Mouse (Mus musculus) cerebellum, adult 11-12 months (tissue): ENCODE results near the gene Snrnp70.
A peak's percentile ranks its signal among the peaks of the same experiment; 100 is the strongest.

Experiments used
- DNase-seq: peaks from one replicate; pipeline ENCODE4 v3.0.0; 2022

Snrnp70 gene

DNA sequence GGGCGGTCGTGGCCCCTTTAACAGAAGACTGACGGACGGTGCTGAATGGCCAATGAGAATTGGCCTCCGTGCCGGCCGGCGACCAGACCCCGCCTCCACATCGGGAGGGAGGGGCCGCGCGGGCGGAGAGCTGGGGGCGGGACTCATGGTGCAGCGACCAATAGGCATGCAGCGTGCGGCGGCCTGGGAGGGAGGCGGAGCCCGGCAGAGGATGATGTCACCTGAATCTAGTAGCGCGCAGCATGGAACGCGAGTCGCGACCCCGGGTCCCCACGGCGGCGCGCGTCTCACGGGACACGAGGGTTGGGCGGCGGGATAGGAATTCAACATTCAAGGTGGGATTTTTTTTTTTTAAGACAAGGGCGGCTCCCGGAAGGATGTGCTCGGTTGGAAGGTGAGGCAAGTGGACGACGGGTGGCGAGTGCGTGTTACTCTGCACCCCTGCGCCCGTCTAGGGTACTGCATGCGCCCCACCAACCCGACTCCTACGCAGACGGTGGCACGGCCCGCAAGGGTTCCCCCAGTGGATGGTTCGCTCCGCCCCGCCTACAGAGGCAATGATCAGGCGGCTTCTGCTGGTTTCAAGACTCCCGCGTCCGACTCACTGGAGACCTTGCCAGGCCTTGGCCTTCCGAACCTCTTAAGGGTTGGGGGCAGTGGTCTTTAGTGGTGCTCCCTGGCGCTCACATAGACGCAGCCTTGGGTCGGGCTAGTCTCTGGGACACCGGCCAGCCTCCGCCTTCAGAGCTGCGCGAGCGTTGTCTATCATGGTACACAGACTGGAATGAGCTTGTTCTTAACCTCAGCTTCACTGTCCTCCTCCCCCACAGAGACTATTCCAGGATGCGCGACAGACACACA is 28.3 kb downstream of the Snrnp70 start:
- peak; percentile 99 for DNase-seq

DNA sequence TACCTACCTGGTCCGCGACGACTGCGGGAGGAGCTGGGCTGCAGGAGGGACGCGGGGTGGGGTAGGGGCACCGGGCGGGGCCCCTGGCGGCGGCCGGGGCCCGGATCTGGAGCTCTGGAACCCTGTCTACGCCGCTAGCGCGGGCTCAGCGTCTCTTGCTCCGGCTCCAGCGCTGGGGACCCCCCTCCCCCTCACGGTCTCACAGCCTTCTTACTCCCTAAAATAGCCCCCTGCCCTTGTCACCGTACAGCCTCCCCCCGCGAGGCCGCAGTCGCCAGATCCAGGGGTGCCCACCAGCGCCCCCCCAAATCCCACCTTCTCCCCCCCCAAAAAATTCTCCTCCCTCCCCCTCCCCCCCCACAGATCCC is 28.9 kb downstream of the Snrnp70 start, which contains the start of gene Ppfia3:
Gene Ppfia3 (minus strand): TSS at position 368 of the 368 bp plus-strand sequence.
- no peak for DNase-seq

DNA sequence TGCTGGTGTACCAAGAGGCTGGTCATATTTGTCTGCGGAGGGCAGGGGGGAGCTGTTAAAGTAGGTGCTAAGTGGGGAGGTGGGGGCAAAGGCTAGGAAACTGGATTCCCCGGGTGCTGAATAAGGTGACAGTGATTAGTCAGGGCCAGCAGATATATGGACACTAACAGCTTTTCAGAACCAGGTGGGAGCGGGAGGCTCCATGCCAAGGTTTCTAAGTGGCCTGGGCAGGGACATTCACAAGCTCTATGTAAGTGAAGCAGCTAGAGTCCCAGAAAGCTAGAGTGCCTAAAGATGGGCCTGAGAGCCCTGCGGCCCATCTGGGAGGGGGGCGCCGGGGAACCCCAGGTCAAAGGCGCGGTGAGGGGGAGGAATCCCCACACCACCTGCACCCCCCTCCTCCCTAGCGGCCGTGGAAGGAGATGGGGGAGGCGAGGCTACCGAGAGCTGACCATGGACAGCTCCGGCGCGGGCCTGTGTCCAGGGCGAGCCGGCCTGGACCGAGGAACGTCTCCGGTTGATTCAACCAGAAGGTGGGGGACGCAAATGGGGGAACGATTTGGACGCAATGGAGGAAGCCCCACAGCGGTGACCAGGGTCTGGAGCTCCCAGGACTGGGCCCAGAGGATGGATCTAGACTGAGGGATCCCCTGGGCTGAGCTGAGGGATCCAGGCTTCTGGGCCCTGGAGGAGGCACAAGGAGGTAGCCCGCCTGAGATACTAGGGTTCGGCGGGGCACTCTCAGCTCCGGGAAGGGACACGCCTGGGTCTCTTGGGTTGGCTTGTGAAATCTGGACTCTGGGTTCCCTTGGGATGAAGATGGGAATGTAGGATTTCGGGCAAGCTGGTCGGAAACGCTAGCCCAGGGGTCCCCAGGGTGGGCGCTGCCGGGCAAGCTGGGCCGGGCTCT is 29.5 kb downstream of the Snrnp70 start:
- DNase-seq, result peak; percentile 80

DNA sequence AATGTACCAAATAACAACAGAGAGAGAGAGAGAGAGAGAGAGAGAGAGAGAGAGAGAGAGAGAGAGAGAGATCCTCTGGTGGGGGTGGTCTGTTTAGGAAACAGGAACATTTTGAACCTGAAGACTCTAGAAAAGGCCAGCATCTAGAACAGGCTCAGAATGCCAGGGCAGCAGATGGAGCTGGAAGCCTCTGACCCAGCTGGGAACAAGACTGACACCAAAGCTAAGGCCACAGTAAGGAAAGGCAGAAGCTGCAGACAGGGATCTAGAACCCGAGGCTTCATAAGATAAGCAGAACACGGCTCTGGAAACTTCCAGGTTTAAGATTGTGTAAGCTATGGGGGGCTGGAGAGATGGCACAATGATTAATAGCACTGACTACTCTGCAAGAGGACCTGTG is 31.6 kb downstream of the Snrnp70 start:
- DNase-seq, result peak; percentile 43

DNA sequence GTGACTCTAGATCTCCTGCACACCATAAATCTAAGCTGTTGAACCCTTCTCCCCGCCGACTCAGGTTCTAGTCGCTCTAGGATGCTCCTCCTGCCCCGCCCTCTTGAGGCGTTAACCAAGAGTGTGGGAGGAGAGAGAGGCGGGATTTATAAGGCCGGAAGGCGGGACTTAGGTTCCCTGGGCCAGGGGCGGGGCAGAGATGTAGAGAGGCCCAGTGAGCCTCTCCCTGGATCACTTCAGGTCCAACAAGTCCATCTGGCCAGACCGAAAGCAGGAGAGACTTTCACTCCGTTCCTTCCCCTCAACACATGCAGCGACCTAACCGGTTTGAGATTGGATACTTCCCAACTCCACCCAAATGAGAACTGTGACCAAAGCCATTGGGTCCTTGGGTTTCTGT is 32.7 kb downstream of the Snrnp70 start:
- peak; percentile 88 for DNase-seq

DNA sequence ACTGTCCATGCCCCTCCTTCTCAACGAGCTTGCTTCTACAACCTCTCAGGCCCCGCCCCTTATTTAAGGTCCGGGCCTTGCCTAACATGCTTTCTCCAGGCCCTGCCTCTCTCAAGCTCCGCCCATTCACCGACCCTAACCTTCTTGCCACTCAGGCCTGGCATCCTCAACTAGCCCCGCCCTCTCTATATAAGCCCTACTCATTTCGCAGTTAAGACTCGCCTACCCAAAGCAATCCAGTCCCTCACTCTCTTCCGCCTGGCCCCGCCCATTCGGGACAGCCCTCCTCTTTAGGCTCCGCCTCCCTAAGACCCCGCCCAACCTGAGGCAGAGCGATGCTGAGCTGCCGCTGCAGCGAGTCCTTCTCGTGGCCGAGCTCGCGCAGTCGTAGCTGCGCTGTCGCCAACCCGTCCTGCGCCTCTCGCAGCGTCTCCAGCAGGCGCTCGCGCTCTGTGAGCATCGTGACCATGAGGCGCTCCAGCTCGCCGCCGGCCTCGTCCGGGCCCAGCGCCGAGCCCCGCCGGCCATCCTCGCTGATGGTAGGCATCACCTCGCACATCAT is 34.2 kb downstream of the Snrnp70 start:
- DNase-seq, result peak; percentile 94

DNA sequence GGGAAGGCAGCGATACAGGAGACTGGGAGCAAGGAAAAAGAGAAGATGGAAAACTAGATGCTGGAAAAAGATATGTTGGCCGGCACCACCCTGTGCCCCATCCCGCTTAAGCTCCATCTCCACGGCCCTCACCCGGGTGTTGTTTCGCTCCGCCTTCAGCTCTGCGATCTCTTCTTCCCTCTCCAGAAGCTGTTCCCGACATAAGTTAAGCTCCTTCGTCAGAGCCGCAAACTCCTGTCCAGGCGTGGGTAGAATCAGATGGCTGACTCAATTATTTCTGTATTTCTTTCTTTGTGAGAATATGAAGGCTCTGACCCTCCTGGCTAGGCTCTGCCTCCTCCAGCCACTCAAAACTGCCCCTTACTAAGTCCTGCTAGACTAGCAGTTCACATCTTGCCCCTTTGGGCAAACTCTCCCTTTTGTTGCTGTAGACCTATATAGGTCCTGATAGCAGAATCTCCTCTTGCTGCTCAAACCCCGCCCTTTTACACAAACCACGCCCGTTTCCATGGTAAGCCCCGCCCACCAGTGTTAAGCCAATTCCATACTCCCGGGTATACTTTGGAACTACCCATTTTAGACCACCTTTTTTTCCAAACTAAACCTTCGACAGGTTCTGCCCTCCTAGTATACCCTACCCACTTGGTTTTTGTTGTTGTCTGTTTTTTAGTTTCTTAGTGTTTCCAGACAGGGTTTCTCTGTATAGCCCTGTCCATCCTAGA is 35.0 kb downstream of the Snrnp70 start:
- DNase-seq, result peak; percentile 59

DNA sequence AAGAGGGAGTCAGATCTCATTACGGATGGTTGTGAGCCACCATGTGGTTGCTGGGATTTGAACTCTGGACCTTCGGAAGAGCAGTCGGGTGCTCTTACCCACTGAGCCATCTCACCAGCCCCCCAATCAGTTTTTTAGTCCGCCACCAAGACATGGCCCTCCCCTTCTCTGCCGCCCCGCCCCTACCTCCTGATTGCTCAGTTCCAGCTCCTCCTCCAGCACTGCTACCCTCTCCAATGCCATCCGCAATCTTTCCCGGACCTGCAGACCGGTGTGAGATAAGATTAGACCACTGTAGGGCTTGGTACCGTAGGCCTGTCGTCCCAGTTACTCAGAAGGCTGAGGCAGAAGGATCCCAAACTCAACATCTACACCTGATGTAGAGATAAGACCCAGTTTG is 36.5 kb downstream of the Snrnp70 start:
- peak; percentile 19 for DNase-seq

DNA sequence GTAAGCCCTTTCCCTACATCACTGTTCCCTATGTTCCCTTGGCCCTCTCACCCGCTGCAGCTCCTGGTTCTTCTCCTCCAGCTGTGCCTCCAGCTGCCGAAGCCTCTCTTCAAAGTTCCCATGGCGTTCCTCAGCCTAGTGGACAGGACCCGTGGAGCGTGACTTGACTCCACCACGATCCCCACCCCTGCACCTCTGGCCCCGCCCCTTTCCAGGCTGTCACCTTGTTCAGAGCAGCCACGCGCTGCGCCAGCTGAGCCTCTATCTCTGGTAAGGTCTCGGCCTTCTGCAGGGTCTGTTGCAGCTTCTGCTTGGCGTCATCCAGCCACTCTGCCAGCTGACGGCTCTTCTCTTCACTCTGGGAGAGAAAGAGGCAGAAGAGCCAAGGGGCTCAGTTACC is 39.5 kb downstream of the Snrnp70 start:
- peak; percentile 22 for DNase-seq

DNA sequence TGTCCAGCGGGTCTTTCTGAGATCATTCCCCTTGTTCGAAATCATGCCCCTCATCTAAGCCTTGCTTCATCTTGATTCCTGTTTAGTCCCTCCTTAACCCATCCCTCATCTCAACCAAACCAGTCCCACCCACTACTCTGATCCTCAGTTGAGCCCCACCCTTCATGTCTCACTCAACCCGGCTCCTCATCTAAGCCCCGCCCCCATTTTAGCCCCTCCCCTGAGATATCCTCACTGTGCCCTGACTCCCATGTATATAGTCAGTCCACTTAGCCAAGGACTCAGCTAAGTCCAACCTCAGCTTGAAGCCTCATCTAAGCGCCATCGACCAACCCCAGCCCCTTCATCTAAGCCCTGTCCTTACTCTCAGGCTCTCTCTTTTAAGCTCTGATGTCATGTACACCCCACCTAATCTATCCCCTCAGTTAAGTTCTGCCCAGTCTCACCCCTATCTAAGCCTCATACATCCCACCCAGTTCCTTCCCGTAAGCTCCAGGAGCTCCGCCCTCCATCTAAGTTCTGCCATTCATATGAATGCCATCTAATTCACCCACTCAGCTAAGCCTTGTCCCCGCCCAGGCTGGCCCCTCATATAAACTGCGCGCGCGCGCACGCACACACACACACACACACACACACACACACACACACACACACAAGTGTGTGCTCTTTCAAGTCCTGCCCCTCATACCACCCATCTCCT is 40.1 kb downstream of the Snrnp70 start:
- no peak for DNase-seq

DNA sequence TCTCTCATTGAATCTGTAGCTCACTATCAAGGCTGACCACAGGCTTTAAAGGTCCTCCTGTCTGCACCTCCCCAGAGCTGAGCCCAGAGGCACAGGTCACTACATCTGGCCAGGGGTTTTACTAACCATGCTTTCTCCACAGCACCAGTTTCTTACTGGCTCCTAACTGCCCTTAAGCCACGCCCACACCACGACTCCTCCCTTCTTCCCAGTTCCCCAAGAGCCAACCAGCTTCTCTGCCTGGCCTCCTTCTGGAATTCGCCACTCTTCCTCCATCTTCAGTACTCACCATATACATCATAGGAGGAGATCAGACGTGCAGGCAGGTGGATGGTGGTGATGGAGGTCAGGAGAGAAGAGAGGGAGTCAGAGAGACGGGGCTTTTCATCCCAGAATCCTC is 42.5 kb downstream of the Snrnp70 start:
- no peak for DNase-seq

DNA sequence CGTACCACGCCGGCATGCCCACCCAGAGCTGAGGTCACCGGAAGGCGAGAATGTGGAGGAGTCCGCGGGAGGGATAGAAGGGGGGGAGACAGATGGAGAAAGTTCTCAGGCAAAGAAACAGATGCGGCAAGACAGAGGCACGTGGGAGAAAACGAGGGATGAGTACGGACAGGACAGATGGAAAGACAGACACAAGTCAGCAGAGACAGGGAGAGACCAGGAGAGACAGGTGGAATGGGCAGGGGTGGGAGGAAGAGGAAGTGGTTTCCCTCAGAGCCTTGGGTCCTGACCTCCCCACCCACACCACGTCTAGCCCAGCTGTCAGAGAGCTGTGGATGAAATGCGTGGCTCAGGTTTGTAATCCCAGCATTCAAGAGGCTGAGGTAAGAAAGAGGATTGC is 48.6 kb downstream of the Snrnp70 start:
- DNase-seq, result no peak

DNA sequence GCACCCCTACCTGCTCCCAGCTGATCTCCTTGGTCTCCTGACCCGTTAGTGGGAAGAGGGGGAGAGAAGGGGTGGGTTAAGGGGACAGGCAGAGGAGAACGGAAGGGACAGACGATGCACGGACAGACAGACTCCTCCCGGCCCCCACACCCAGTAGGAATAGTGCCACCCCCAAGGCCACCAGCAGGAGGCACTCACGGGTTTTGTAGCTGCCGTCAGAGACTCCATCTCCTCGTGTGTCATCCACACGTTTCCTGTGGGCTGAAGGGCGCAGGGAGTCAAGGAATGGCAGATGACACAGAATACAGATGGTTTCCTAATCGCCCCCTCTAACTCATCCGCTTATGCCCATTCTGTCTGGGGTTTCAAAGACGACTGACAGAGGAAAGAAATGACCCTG is 52.0 kb downstream of the Snrnp70 start:
- DNase-seq, result peak; percentile 33

DNA sequence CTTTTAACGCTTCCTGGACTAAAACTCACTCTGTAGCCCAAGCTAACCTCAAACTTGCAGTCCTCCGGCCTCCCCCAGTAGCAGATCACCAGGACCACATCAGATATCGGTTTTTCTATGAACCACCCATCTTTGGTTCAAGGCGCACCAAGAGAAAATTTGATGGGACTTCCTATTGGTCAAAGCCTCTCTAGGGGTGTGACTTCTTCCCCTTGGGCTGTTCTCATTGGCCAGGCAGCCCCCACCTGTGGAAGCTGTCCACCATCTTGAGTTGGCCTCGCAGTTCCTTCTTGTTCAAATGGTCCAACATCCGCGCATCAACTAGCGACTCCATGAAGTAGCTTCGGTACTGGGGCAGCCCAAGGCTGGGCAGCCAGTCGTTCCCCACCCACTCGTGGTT is 53.5 kb downstream of the Snrnp70 start:
- peak; percentile 35 for DNase-seq

DNA sequence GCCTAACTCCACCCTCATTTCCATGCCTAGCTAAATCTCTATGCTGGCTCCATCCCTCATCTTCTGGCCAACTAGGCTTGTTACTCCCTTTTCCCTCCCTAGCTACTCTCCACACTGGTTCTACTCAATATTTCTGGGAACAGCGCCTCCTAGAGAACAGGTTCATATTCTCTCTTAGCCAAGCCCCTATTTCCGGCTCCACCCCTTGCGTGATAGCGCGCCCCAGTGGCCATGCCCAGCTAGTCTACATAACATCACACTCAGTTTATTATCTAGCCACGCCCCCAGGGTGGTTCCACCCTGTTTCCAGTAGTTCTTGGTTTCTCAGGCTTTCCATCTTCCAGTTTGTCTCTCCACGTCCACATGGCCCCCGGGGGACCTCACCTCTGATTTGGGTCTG is 54.2 kb downstream of the Snrnp70 start:
- DNase-seq, result peak; percentile 69

DNA sequence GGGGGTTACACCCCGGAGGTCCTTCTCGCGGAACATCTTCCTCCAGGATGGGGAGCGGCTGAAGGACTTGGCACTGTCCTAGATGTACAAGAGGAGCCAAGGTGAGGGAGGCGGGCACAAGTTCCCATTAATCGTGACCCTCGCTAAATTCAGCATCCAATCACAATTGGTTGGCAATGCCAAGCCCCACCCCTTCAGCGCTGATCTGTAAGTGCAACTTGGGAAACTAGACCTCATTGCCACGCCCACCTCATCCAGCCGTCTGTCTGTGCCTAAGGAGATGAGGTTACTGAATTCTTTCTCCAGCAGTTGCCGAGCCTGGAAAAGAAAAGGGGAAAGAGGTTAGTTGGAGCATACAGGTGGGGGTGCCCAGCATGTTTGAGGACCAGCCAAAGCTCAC is 54.9 kb downstream of the Snrnp70 start:
- DNase-seq, result peak; percentile 59

DNA sequence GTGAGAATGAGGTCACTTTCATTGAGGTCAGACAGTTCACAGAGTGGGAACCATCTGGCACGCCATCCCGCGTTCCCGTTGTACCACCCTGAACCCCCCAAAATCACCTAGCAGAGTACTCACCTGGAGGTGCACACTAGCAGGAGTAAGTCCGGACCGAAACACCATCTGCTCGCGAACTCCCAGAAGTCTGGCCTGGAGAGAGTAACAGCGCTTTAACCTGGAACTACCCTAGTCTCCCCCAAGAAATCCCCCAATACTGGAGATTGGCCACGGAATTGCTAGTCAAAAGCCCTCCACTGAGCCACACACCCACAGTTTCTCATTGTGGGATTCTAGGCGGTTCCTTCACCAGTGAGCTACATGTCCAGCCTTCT is 55.5 kb downstream of the Snrnp70 start:
- DNase-seq, result no peak

DNA sequence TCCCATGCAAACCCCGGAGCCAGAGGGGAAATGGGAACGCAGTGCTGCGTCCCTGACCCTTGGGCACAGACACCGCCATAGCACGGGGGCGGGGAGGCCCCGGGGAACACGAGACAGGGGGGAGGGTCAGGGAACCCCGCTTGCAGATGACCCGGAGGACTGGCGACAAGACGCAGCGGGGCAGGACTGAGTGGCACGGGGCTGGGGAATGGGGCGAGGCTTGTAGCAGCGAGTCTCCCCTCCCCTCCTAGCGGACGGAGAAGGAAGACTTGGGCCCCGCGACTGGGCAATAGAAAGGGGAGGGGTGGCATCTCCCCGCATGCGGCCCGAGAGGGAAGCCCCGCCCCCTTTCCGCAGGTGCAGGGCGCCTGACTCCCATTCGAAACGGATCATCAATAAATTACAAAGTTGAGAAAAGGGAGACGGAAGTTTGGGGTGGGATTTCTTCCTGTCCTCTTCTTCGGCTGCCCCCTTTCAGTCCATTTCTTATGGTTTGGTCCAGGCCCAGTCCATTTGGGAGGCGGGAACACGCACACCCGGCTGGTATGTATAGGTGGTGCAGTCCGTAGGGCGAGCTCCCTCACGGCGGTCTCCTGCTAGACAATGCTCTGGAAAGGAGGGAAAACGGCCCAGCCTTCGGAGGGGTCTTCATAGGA is 56.0 kb downstream of the Snrnp70 start:
- DNase-seq, result peak; percentile 78

DNA sequence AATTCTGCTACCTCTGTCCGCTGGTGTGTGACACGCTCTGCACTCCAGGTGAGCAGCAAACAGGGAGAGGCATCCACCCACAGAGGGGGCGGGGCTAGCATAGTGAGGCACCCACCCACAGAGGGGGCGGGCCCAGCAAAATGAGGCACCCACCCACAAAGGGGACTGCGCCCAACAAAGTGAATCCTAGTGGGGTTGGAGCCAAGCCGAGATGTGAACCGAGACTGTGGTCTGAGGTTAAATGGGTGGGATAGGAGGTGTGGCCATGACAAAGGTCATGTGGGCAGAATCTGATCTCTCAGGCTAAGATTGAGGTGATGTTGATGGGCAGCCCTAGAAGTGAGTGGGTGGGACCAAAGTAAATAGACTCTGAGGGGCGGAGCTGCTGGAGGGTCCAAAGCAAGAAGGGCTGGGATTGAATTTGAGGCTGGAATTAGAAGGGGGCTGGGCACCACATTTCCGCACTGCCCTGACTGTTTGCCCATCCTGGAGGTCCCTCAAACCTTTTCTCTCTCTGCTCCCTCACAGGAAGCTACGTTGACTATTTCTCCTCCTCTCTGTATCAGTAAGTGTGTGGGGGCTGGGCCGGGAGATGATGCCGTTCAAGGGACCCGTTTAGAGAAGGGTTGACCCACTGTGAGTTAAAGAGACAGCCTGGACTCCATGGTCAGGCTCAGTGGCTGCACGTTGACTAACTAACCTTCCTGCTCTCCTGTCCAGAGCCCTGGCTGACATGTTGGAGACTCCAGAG is 57.2 kb downstream of the Snrnp70 start:
- no peak for DNase-seq

DNA sequence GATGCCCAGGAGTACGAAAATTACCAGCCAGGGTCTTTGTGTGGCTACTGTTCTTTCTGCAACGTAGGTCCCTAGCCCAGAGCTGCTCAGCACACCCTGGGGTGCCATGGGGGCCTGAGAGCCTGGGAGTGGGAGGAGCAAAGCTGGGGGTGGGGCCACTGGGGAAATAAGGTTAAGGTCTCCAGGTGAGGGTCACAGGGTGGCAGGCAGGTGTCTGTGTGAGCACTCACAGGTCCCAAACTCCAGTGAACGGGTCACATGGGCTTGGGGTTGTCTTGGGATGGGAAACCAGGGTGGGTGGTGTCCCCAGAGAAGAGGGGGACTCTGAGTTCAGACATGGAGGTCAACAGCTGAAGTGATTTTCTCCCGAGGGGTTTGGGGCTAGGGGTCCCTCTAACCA is 58.1 kb downstream of the Snrnp70 start:
- no peak for DNase-seq

DNA sequence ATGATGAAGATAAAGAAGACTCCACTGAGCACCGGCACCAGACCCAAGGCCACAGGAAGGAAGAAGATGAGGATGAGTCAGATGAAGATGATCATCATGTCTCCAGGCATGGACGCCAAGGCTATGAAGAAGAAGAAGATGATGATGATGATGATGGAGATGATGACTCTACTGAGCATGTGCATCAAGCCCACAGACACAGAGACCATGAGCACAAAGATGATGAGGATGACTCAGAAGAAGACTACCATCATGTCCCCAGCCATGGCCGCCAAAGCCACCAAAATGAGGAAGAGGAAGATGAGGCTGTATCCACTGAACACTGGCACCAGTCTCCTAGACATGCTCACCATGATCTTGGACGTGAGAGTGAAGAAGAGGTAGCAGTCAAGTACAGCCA is 59.2 kb downstream of the Snrnp70 start:
- no peak for DNase-seq
